Mouse (Mus musculus): ENCODE measurements around the gene Wdr86.

Gene Wdr86

DNA sequence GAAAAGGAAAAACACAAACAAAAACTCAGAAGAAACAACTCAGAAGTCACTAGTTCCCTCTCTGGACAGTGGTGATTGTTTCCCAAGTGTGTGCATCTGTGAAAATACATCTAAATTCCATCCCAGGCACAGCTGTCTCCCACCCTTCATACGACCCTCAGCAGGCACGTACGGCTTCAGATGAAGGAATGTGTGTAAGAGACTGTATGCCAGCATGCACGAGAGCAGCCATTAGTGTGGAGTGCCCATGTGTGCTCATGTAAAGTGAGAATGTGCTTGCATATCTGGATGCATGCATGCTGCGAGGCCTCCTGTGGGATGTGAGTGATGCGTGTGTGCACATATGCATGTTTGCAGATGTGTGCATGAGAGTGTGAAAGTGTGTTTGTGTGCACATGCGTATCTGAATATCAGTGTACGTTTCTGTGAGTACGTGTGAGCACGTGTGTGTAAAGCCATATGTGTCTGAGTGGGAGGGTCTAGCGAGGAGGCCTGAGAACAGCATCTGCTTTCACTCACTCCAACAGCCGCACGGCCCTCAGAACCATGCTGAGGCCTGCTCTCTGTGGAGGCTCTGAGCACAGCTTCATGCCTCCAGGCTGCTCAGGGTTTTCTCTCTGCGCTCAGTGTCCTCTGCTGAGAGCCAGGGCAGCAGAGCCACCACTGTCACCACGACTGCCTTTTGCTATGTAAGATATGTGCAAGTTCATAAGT is 10.8 kb upstream of the Wdr86 start:
- no peak for TF ChIP-seq NANOG (IDR thresholded peaks at IDR 0.05; ENCODE audit: borderline replicate concordance, low read length)
- no peak for TF ChIP-seq CTCF (conservative IDR thresholded peaks at IDR 0.05; ENCODE audit: low read length)
- no peaks in the 10 kb centered on the region for H3K4me1 ChIP-seq (replicated peaks; ENCODE audit: low read depth, low read length)

GRCm38 (mm10) chr5:24739141-24739753 is 8.7 kb upstream of the Wdr86 start:
- Histone ChIP-seq H3K4me1 (replicated peaks; ENCODE audit: low read depth, low read length) (peaks cover 11% of the 10 kb centered on the region), H3K27me3 (ENCODE audit: insufficient read depth, low read length) (peaks cover 4% of the 10 kb centered on the region; the same call in 1 of the 2 replicates), H3K9me3 (ENCODE audit: low read length) (no peaks in the 10 kb centered on the region), H3K36me3 (ENCODE audit: insufficient read depth, low read length) (no peaks in the 10 kb centered on the region), H3K4me3 (replicated peaks; ENCODE audit: low read length) (no peak overlapping the region)
- TF ChIP-seq POU5F1 (IDR thresholded peaks at IDR 0.05; ENCODE audit: borderline replicate concordance, low read length) = no peak
- TF ChIP-seq CTCF (conservative IDR thresholded peaks at IDR 0.05; ENCODE audit: low read length) = no peak
- no peak for TF ChIP-seq NANOG (IDR thresholded peaks at IDR 0.05; ENCODE audit: borderline replicate concordance, low read length)

More for the DNA sequence above, 10.8 kb upstream of the Wdr86 start:
- Histone ChIP-seq H3K9me3 (ENCODE audit: low read length) (no peaks in the 10 kb centered on the region), H3K4me3 (replicated peaks; ENCODE audit: low read length) (no peak overlapping the region), H3K36me3 (ENCODE audit: insufficient read depth, low read length) (no peaks in the 10 kb centered on the region), H3K27me3 (ENCODE audit: insufficient read depth, low read length) (peaks cover 4% of the 10 kb centered on the region; the same call in 1 of the 2 replicates)

GRCm38 (mm10) chr5:24738517-24738916 is 8.0 kb upstream of the Wdr86 start:
- TF ChIP-seq POU5F1 (IDR thresholded peaks at IDR 0.05; ENCODE audit: borderline replicate concordance, low read length) (no peak), NANOG (IDR thresholded peaks at IDR 0.05; ENCODE audit: borderline replicate concordance, low read length) (no peak), CTCF (conservative IDR thresholded peaks at IDR 0.05; ENCODE audit: low read length) (no peak)
- Histone ChIP-seq H3K4me1 (replicated peaks; ENCODE audit: low read depth, low read length) (peaks cover 19% of the 10 kb centered on the region), H3K27me3 (ENCODE audit: insufficient read depth, low read length) (peaks cover 4% of the 10 kb centered on the region; the same call in 1 of the 2 replicates)

DNA sequence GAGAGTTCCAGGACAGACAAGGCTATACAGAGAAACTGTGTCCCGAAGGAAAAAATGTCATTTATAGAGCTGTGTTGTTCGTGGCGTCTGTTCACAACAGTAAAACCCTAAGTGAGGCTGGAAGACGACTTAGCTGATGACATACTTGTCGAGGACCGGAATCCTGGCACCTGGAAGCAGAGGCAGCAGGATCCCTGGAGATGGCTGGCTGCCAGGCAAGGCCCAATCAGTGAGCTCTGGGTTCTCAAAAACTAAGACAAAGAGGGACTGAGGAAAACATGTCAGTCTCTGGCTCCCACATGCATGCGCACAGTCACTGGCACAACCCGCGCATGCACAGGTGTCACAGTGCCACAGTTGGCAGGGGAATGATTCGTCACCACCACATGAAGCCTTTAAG is 7.1 kb upstream of the Wdr86 start:
- peaks cover 28% of the 10 kb centered on the region for H3K4me1 ChIP-seq (replicated peaks; ENCODE audit: low read depth, low read length)
- no peaks in the 10 kb centered on the region for H3K36me3 ChIP-seq (ENCODE audit: insufficient read depth, low read length)
- H3K4me3 ChIP-seq (replicated peaks; ENCODE audit: low read length) = no peak overlapping the region
- 0 out of 2 replicates have a peak, but pooled peaks cover 2% of the 10 kb centered on the region for H3K27me3 ChIP-seq (ENCODE audit: insufficient read depth, low read length)
- TF ChIP-seq POU5F1 (IDR thresholded peaks at IDR 0.05; ENCODE audit: borderline replicate concordance, low read length) (no peak), NANOG (IDR thresholded peaks at IDR 0.05; ENCODE audit: borderline replicate concordance, low read length) (no peak), CTCF (conservative IDR thresholded peaks at IDR 0.05; ENCODE audit: low read length) (no peak)
- H3K9me3 ChIP-seq (ENCODE audit: low read length) = no peaks in the 10 kb centered on the region

More at GRCm38 (mm10) chr5:24738517-24738916, 8.0 kb upstream of the Wdr86 start:
- H3K36me3 ChIP-seq (ENCODE audit: insufficient read depth, low read length) = no peaks in the 10 kb centered on the region
- H3K9me3 ChIP-seq (ENCODE audit: low read length) = no peaks in the 10 kb centered on the region
- no peak overlapping the region for H3K4me3 ChIP-seq (replicated peaks; ENCODE audit: low read length)

DNA sequence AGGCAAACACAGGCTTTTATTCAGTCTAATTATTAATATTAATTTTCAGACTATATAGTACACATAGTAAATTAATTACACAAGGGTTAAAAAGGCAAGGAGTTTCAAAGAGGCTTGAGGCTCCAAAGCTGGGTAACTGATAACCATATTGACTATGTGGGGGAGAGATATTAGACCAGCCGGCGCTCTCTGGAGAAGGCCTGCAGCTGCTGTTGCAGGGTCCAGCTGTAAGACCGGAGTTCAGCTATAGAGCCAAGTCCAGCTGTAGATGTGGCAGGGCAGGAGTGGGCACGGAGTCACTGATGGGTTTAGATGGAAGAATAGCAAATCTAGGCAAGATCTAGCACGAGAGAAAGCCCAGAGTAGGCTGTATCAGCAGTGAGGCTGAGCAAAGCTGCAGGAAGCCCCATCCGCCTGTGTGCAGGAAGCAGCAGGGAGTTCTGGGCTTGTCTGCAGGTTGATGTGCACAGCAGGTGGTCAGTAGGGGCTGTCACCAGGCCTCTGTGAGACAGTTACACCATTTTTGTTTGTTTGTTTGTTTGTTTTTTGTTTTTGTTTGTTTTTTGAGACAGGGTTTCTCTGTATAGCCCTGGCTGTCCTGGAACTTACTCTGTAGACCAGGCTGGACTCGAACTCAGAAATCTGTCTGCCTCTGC is 3.4 kb upstream of the Wdr86 start:
- H3K36me3 ChIP-seq (ENCODE audit: insufficient read depth, low read length) = no peaks in the 10 kb centered on the region
- H3K4me1 ChIP-seq (replicated peaks; ENCODE audit: low read depth, low read length) = peaks cover 62% of the 10 kb centered on the region
- no peaks in the 10 kb centered on the region for H3K9me3 ChIP-seq (ENCODE audit: low read length)
- TF ChIP-seq NANOG (IDR thresholded peaks at IDR 0.05; ENCODE audit: borderline replicate concordance, low read length) (peak; percentile 55; the same call in 1 of the 2 replicates), CTCF (conservative IDR thresholded peaks at IDR 0.05; ENCODE audit: low read length) (no peak)
- H3K27me3 ChIP-seq (ENCODE audit: insufficient read depth, low read length) = peaks cover 31% of the 10 kb centered on the region
- H3K4me3 ChIP-seq (replicated peaks; ENCODE audit: low read length) = 0 out of 2 replicates have a peak overlapping the region, but pooled peaks have one; percentile 10

DNA sequence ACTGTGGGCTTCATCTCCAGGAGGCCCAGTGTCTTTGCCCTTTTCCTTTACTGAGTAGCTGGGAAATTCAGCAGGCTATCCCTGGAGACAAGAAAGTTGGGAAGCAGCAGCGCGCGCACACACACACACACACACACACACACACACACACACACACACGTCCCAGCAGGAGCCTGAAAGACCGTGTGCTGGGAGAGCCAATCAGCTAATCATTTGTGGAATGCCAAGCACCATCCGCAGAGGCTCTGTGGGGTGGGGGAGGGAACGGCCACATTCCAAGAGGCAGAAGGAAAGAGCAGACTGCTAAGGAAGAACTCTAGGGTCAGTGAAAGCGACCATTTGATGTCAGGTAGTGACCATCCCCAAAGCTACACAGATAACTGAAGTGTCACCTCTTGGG is 2.6 kb upstream of the Wdr86 start:
- H3K9me3 ChIP-seq (ENCODE audit: low read length) = no peaks in the 10 kb centered on the region

DNA sequence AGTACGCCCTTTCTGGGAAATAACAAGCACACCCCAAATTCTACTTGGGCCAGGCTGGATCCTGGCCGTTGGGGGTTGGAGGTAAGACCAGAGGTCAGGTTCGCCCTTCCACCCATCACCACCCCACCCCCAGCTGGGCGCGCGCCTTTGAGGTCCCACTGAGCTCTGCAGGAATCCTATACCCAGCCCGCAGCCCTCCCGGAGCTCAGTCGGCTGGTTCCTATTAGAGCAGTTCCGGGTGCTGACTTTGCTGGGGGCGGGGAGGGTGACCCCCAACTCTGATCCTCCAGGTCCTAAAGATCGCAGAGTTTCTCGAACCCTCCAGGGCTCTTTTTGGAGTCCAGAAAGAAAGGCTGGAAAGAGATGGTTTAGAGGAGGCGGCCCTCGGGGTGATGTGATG is 459 bp upstream of the Wdr86 start:
- no peaks in the 10 kb centered on the region for H3K9me3 ChIP-seq (ENCODE audit: low read length)
- TF ChIP-seq CTCF (conservative IDR thresholded peaks at IDR 0.05; ENCODE audit: low read length) (no peak), POU5F1 (IDR thresholded peaks at IDR 0.05; ENCODE audit: borderline replicate concordance, low read length) (no peak), NANOG (IDR thresholded peaks at IDR 0.05; ENCODE audit: borderline replicate concordance, low read length) (no peak)
- H3K27me3 ChIP-seq (ENCODE audit: insufficient read depth, low read length) = peaks cover 34% of the 10 kb centered on the region
- peak overlapping the region; percentile 85 for H3K4me3 ChIP-seq (replicated peaks; ENCODE audit: low read length)
- peaks cover 3% of the 10 kb centered on the region; the same call in 1 of the 2 replicates for H3K36me3 ChIP-seq (ENCODE audit: insufficient read depth, low read length)
- H3K4me1 ChIP-seq (replicated peaks; ENCODE audit: low read depth, low read length) = peaks cover 74% of the 10 kb centered on the region

More for the DNA sequence above, 2.6 kb upstream of the Wdr86 start:
- Histone ChIP-seq H3K36me3 (ENCODE audit: insufficient read depth, low read length) (no peaks in the 10 kb centered on the region), H3K4me1 (replicated peaks; ENCODE audit: low read depth, low read length) (peaks cover 62% of the 10 kb centered on the region), H3K4me3 (replicated peaks; ENCODE audit: low read length) (0 out of 2 replicates have a peak overlapping the region, but pooled peaks have one; percentile 10), H3K27me3 (ENCODE audit: insufficient read depth, low read length) (peaks cover 34% of the 10 kb centered on the region)
- TF ChIP-seq CTCF (conservative IDR thresholded peaks at IDR 0.05; ENCODE audit: low read length) = no peak
- no peak for TF ChIP-seq POU5F1 (IDR thresholded peaks at IDR 0.05; ENCODE audit: borderline replicate concordance, low read length)

- Histone ChIP-seq H3K36me3 (ENCODE audit: insufficient read depth, low read length) (peaks cover 10% of the 10 kb centered on the region; the same call in 1 of the 2 replicates), H3K4me3 (replicated peaks; ENCODE audit: low read length) (peak overlapping the region; percentile 85), H3K27me3 (ENCODE audit: insufficient read depth, low read length) (peaks cover 34% of the 10 kb centered on the region), H3K9me3 (ENCODE audit: low read length) (no peaks in the 10 kb centered on the region), H3K4me1 (replicated peaks; ENCODE audit: low read depth, low read length) (peaks cover 79% of the 10 kb centered on the region)
- no peak for TF ChIP-seq POU5F1 (IDR thresholded peaks at IDR 0.05; ENCODE audit: borderline replicate concordance, low read length)
- no peak for TF ChIP-seq NANOG (IDR thresholded peaks at IDR 0.05; ENCODE audit: borderline replicate concordance, low read length)
- no peak for TF ChIP-seq CTCF (conservative IDR thresholded peaks at IDR 0.05; ENCODE audit: low read length)
These were observed 585 bp downstream of the Wdr86 start for GRCm38 (mm10) chr5:24729797-24730487.
